Mouse (Mus musculus) granulocyte monocyte progenitor cell, adult 5-6 weeks (primary cell): ENCODE results near the gene Ttc7. TPM values are rescaled to one million over a fixed set of nuclear protein-coding genes. Genes with fewer than 3 reads are reported as not detected.

Experiments used
- ATAC-seq: replicated peaks from 2 replicates; pipeline ENCODE4 v1.8.0; 2016; ENCODE audit warnings: mild to moderate bottlenecking, moderate TSS enrichment, inconsistent platforms; ENCODE audit not compliant: poor library complexity, severe bottlenecking
- total RNA-seq, 2 experiments: library from RNA; stranded (forward) in 1 of 2; stranded (reverse) in 1 of 2; fragments of 200-712, 200-1000 nt in 1 of 2; fragments of >200 nt in 1 of 2; fragmentation: Nextera tagmentation in 1 of 2; gene quantifications; 2 replicates each; pipeline ENCODE4 v1.2.3; 2014 to 2017

The Ttc7 gene
- total RNA-seq (2014; fragmentation: Nextera tagmentation) (68.9 and 94.1 TPM in 2 replicates), total RNA-seq (2017) (42.2 and 46.7 TPM in 2 replicates)

- ATAC-seq: peak; percentile 63
Observed at GRCm38 (mm10) chr17:87282706-87283053, at the start of gene Ttc7. Gene Ttc7, plus strand, starts transcription at chr17:87282886.

- ATAC-seq: no peak
Observed at GRCm38 (mm10) chr17:87235019-87235418, 47.7 kb upstream of the Ttc7 start.

- ATAC-seq: no peak
Observed at GRCm38 (mm10) chr17:87236725-87237650, 45.7 kb upstream of the Ttc7 start.

GRCm38 (mm10) chr17:87237826-87238225, 44.9 kb upstream of the Ttc7 start:
- no peak for ATAC-seq

- ATAC-seq: no peak
Observed at GRCm38 (mm10) chr17:87246103-87246502, 36.6 kb upstream of the Ttc7 start.

- no peak for ATAC-seq
Observed at GRCm38 (mm10) chr17:87254384-87254783, 28.3 kb upstream of the Ttc7 start.

GRCm38 (mm10) chr17:87255672-87256071, 27.0 kb upstream of the Ttc7 start:
- ATAC-seq: peak; percentile 91

GRCm38 (mm10) chr17:87263401-87263800, 19.3 kb upstream of the Ttc7 start:
- 0 out of 2 replicates have a peak, but pooled peaks have one; percentile 3 for ATAC-seq

- ATAC-seq: 0 out of 2 replicates have a peak, but pooled peaks have one; percentile 4
Observed at GRCm38 (mm10) chr17:87264054-87264830, 18.4 kb upstream of the Ttc7 start.

- ATAC-seq: no peak; the same call in 1 of the 2 replicates
Observed at GRCm38 (mm10) chr17:87264927-87265791, 17.5 kb upstream of the Ttc7 start.

GRCm38 (mm10) chr17:87265792-87266186, 16.9 kb upstream of the Ttc7 start, which contains the start of gene Mcfd2:
Gene Mcfd2, minus strand, starts transcription at chr17:87265935.
- ATAC-seq: peak; percentile 95

- ATAC-seq: no peak
Observed at GRCm38 (mm10) chr17:87269454-87269853, 13.2 kb upstream of the Ttc7 start.

GRCm38 (mm10) chr17:87275363-87276341, 7.0 kb upstream of the Ttc7 start:
- peak; percentile 87 for ATAC-seq

- ATAC-seq: peak; percentile 70
Observed at GRCm38 (mm10) chr17:87282007-87282705, 530 bp upstream of the Ttc7 start.

GRCm38 (mm10) chr17:87283055-87283754, 519 bp downstream of the Ttc7 start:
- ATAC-seq: no peak; the same call in 1 of the 2 replicates

GRCm38 (mm10) chr17:87283755-87284481, 1.2 kb downstream of the Ttc7 start:
- peak; percentile 63 for ATAC-seq

GRCm38 (mm10) chr17:87284482-87285040, 1.9 kb downstream of the Ttc7 start:
- ATAC-seq: no peak
